Mouse (Mus musculus): ENCODE results near the gene Bcas3. TPM values are rescaled to one million over a fixed set of nuclear protein-coding genes. Genes with fewer than 3 reads are reported as not detected.
"Not testable (repeated sequence)": the region's sequence is repeated elsewhere in the genome, so short reads cannot be mapped to it uniquely, and the experiment has no call there.

Bcas3 gene
- total RNA-seq, 2 experiments from 2014 or later = 19.8 to 22.1 TPM

DNA sequence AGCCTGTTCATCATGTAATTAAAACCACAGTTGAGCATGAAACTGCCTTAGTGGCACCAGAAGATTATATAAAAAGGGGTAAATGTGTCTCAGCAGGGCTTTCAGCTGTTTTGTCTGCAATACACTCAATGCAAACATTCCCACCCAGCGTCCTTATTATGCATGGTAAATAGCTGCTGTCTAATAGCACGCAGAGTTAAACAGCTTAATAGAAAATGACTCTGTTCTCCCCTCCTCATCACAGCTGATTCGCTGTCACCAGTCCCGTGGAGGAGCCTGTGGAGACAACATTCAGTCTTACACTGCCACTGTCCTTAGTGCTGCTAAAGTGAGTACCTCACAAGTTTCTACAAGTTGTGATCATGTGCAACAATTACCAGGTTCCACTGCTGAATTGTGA lies 117.5 kb downstream of the Bcas3 start:
- no peak for ATAC-seq (replicated peaks; ENCODE audit: poor library complexity)

DNA sequence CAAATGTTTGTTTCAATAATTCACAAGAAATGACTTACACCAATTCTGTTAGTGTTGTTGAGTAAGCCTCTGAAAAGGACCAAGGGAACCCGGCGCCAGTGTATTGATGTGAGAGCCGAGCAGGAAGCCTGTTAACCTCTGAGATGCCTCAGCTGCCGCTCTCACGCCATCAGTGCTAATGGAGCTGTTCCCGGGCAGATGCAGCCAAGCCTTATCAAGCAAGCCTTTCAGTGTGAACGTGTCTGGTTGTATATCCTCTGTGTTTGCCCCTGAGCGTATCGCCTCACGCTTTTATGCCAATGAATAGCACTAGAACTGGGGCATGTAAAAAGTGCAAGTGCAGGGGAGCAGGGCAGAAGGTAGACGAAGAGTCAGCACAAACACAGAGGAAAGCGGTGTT lies 121.4 kb downstream of the Bcas3 start:
- no peak for ATAC-seq (replicated peaks; ENCODE audit: poor library complexity)

DNA sequence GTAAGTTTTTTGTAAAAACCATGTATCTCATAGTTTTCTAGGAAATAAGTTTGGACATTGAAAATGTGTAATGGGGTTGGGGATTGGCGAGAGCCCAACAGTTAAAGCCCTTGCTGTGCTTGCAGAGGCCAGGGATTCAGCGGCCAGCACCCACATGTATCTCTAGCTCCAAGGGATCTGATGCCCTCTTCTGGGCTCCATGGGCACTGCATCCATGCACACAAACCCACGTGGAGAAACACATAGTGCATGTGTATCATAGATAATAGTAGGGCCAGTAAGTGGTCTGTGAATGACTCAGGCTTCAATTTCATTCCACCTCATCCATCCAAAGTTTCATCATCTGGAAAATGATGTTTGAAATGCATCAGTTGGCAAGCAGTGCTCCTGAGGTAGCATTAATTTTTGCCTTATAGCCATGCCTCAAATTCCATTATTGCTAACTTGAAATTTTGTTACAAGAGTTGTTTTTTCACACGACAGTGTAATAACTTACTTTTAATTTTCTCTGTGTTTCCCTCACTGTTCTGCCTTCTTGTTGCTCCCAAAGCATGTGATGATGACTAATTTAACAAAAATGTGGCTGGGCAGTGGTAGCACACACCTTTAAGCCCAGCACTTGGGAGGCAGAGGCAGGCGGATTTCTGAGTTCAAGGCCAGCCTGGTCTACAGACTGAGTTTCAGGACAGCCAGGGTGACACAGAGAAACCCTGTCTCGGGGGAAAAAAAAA lies 129.9 kb downstream of the Bcas3 start:
- ATAC-seq (replicated peaks; ENCODE audit: poor library complexity) = peak; percentile 44; the same call in 1 of the 2 replicates

DNA sequence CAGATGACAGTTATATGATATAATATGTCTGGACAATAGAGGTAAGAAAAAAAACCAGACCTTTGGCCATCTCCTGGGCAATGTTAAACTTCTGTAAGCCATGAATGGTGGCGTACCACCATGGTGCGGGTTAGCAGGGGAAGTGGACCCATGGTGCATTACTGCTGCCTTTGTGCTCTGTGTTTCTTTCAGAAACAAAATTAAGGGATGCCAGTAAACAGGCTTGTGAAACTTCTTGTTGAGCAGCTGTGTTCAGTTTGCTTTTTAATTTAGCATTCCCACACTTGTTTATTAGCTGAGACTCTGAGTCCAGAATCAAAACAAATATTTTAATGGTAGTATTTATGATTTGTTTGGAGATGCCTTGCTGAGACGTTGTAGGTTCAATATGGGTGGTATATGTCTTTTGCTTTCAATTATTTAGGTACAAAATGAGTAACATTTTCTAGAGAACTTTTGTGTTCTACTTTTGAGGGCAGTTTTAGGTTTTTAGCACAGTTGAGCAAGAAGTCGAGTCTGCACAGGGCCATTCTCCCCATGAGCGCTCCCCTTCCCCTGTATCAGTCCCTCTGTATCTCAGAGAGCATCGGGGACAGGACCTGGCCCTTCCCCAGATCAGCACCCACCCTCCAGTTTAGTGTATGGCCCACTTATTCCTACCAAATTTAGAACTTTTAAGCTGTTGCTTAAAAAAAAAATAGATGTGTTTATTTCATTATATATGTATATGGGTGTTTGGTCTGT lies 132.4 kb downstream of the Bcas3 start:
- no peak for ATAC-seq (replicated peaks; ENCODE audit: poor library complexity)

DNA sequence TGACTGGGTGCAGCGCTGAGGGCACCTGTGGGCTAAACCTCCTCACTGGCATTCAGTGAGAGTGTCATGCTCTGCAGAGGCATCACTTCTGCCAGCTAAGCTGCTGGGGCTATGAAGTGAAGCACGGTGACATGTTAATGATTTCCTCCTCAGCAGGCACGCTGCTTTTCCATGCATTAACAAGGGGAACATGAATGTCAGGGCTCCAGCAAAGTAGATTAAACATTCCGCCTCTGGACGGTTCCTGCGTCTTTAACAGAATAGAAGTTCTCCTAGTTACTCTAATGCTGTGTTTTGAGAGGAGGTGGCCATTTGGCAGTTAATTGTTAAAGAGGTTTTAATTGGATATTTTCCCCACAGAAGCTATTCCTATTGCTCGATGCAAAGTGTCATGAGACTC lies 134.5 kb downstream of the Bcas3 start:
- no peak for ATAC-seq (replicated peaks; ENCODE audit: poor library complexity)

DNA sequence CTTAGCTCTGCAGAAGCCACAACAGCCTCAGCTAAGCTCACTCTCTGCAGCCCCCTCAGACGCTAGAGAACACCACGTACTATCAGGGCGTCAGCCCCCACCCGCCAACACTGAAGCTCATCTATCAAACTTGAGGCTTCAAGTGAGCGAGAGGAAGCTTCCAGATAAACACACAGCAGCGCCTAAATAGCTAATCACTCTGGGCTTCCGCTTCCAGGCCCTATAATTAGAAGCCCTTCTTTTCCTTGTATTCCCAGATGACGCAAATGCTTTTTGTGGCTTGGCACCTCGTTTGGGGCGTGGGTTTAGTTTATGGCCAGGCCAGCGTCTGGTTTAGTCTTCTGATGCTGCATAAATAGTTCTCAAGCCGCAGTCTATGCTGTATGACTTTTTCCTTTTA lies 139.3 kb downstream of the Bcas3 start:
- ATAC-seq (replicated peaks; ENCODE audit: poor library complexity) = no peak

DNA sequence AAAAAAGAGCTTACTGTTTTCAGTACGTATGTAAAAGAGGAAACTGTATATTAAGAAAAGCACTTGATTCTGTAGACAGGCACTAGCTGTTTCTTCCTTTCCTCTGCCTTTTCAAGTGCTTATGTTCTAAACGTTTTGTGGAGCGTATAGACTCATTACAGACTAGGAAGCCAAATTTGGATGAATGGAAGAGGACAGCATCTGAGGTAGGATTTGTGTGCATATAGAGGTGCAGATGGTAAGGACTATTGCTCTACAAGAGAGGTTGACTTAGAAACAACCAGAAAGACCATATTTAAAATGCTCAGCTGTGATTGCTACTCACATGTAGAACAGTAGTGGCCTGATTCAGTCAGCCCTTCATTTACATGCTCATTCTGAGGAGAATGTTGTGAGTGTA lies 139.7 kb downstream of the Bcas3 start:
- no peak for ATAC-seq (replicated peaks; ENCODE audit: poor library complexity)

DNA sequence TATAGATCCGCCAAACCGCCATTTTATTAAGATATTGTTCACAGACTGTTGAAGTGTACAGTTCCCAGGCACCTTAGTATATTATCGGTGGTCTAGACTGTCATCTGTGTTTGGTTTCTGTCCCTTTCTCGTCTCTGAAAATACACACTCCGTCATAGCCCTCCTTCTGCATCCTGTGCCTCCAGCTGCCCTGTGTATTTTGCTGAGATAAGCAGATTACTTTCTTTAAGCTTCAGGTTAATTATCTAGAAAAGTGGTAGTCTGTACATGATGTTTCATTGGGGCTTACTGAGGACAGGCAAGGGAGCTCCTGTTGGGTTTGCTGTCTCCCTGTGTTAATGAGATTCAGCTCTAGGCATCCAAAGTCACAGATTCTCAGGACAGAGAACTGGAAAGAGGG lies 146.6 kb downstream of the Bcas3 start:
- ATAC-seq (replicated peaks; ENCODE audit: poor library complexity) = no peak

DNA sequence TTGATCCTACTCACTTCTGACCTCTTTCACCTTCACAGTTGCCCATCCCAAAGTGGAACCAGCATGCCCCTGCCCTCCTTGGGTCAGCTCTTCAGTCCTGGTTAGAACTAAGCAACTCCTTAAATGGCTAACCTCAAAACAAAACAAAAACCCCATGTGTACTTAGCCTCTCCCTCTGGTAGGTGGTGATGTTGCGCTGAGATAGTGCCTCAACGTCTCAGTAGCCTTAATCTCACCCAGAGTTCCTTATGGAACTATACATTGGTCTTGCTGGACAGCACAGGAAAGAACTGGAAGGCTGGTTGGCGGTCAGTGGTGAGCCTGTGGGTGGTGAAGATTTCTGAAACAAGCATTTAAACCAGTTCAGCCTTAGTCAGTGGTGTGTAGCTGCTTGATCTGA lies 149.1 kb downstream of the Bcas3 start:
- ATAC-seq (replicated peaks; ENCODE audit: poor library complexity) = no peak

DNA sequence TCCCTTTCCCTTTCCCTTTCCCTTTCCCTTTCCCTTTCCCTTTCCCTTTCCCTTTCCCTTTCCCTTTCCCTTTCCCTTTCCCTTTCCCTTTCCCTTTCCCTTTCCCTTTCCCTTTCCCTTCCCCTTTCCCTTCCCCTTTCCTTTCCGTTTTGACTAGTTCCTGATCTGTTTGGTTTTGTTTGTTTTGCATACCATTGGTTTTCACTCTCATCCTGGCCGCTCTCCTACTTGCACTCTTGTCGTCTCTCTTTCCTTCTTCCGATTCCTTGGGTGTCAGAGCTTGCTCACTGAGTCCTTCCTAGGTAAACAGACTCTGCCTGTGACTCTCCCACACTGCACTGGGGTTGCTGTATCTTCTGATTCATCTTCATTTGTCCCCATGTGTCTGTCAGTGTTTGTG lies 151.8 kb downstream of the Bcas3 start:
- not testable (repeated sequence) for ATAC-seq (replicated peaks; ENCODE audit: poor library complexity)

DNA sequence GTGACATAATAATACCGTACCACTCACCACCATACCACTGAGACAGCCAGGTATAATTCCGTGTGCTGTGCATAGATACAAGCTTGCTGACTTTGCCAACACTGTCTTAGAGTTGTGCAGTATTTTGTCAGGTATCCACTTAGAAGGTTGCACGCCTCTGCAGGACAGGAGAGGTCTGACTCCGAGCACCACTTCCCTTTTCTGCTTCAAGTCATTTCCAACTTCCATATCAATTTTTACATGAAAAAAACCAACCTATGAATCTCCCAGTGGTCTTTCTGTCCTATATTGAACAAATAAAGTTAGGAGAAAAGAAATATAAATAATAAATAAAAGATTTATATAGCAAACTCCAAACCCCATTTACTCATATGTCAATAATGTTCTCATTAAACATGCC lies 152.8 kb downstream of the Bcas3 start:
- ATAC-seq (replicated peaks; ENCODE audit: poor library complexity) = no peak

DNA sequence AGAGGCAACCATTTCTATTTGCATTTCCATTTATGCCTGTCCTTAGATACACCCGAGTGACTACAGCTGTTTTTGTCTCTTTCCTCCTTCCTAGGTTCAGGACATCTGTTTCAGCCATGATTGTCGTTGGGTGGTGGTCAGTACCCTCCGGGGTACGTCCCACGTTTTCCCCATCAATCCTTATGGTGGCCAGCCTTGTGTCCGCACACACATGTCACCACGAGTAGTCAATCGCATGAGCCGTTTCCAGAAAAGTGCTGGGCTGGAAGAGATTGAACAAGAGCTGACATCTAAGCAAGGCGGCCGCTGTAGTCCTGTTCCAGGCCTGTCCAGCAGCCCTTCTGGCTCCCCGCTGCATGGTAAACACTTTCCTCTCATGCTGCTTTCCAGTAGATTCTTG lies 156.4 kb downstream of the Bcas3 start:
- no peak for ATAC-seq (replicated peaks; ENCODE audit: poor library complexity)

DNA sequence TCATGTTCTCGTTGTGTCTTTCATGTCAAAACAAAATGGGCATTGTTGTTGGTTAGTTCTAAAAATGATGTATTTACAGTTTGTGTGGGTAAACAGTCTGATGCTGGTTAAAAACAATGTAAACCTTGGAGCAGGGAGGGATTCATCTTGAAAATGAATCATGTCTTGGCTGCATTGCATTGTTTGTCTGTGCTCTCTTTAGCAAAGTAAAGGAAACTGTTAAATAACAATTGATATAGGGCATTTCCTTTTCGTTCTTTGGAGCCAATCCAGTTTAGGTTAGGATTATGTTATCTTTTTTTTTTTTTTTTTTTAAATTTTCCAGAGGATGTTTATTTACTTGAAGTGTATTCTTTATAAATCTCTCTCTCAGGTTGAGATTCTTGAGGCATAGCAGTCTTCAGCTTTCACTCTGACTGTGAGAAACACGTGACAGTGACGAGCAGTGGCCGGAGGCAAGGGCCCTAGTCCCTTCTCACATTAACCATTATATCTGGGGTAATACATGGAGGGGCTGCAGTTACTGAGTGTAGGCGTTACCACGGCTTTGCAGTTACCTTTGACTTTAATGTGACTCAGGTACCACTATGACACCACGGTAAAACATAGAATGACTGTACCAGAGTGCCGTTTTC lies 158.4 kb downstream of the Bcas3 start:
- ATAC-seq (replicated peaks; ENCODE audit: poor library complexity) = no peak

DNA sequence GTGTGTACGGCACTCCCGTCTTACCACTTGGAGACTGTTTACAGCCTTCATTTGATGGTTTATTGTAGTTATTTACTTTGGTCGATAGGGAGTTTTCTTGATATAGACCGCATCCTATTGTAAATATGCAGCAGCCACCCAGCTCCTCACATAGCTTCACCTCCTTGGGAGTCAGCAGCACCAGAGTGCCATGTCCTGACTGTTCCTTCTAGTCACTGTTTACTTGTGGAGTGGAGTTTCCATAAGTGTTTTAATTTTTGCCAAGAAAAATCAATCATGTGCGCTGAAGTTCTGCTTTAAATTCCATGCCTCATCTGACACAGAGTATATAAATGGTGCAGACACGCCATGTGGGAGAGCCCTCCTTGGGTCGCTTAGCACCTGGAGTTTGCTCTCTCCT lies 163.8 kb downstream of the Bcas3 start:
- no peak for ATAC-seq (replicated peaks; ENCODE audit: poor library complexity)

DNA sequence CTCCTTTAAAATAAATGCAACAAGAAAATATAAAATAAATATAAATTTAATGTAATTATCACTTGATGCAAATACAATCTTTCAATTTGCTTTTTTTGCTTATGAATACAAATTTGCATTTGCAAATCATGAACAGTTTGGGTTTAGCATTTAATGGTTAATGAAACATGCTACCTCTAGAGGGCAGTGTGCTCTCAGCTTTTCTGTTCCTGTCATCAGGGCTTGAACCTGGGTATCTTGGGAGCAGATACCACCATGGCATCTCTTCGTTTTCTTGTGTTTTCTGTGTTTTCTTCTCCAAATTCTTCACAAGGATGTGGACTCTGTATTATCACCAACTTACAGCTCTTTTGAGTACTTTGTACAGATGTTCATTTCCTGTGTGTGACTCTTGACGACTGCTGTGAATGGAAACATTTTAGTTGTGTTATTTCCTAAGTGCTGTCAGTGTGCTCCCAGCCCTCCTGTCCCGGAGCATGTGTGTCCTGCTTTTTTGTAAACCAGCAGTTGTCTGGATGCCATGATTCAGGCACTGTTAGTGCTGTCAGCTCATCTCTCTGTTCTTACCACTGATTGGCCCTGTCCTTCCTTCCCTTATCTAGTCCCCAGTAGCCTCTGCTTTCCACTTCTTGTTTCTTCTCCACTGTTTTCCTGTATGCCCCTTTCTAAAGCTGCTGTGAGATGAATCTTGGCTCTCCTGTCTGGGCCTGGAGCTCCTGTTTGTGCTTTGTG lies 165.2 kb downstream of the Bcas3 start:
- ATAC-seq (replicated peaks; ENCODE audit: poor library complexity) = peak; percentile 76

DNA sequence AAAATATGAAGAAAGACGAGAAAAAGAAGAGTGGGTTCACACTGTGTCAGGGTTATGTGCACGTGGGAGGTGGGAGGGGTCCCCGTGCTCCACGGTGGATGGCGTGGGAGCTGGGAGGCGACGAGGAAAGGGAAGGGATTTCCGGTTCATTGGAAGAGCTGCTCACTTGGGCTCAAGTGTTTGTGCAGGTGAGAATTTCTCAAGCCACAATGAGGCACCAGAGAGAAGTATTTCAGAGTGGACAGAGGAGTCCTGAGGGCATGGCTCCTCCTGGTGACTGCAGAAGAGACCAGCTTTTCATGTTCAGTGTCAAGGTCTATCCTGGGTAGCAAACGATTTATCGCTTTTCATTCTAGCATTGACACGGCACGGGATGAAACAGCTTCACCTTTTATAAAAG lies 167.3 kb downstream of the Bcas3 start:
- ATAC-seq (replicated peaks; ENCODE audit: poor library complexity) = no peak

DNA sequence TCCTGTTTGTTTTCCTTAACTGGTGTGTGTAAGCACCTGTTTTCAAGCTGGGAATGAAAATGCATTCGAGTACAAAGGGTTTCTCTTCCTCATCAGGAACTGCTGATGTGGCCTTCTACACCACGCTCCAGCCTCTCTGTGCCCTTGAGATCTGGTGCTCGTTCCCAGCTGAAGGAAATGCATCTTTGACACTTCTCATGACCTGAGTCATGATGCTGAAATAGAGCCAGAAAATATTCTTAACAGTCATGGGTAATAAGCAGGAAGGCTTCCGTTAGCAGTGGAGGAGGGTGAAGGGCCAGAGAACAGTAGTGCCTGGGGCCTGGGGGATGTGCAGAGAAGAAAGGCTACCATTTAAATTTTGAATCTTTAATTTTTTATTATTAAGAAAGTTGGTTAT lies 168.0 kb downstream of the Bcas3 start:
- no peak for ATAC-seq (replicated peaks; ENCODE audit: poor library complexity)

DNA sequence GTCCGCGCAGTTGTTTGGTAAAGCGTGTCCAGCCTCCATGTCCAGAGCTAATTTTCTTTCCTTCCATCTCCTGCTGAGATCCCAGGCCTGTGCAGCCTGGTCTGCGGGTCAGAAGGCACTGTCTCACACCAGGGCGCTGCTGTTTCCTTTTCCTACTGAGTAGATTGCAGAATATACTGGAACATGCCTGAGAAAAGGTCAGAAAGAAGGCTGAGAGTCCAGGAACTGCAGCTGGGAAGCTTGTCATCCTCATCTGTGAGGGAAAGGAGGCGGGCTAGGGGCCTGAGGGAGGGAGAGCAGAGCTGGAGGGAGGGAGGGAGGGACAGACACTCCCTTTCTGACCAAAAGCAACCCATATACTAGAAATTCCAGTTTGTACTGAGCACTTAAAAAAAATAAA lies 170.7 kb downstream of the Bcas3 start:
- no peak for ATAC-seq (replicated peaks; ENCODE audit: poor library complexity)

DNA sequence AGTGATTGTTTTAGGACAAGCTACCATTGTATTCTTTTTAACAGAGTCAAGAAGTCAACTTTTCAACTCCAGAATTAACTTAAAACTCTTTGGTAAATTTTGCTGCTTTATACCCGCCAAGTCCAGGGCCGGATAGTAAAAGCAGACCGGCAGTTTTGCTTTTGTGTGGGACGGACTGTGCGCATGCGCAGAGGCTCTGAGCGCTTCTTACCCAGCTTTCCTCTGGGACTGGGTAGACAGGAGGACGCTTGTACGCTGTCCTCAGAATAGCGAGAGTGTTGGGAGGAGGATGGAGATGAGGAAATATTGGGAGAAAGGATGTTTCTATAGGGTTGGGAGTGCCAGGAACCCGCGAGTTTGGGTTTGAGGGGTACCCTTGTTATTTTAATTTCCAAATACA lies 171.2 kb downstream of the Bcas3 start:
- 0 out of 2 replicates have a peak, but pooled peaks have one; percentile 34 for ATAC-seq (replicated peaks; ENCODE audit: poor library complexity)

DNA sequence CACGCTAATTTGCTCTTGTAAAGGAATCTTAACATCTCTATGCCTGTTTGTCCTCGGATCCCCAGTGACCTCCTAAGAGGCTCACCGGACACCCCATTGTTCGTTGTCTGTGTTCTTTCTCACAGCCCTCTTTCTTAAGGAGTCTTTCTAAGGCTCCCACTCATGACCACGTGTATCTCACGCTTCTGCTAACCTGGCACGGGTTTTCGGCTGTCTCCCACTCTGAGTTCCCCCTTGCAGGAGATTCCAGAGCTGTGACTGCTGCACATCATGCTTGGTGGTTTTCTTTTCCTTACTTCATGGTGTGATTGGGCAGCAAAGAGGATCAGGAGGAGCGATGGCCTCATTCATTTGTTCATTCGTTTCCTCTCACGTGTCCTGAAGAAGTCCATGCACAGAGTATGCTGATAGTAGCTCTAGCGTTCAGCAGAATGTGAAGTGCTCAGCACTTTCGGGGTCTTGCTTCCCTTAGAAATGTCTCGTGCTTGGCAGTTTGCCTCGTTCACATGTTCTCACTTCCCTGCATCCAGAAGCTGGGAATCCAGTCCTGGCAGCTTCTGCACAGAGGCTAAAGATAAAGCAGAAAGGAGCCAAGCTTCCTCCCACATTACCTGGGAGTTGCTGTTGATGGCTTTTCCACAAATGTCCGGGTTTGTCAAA lies 172.0 kb downstream of the Bcas3 start:
- no peak for ATAC-seq (replicated peaks; ENCODE audit: poor library complexity)

DNA sequence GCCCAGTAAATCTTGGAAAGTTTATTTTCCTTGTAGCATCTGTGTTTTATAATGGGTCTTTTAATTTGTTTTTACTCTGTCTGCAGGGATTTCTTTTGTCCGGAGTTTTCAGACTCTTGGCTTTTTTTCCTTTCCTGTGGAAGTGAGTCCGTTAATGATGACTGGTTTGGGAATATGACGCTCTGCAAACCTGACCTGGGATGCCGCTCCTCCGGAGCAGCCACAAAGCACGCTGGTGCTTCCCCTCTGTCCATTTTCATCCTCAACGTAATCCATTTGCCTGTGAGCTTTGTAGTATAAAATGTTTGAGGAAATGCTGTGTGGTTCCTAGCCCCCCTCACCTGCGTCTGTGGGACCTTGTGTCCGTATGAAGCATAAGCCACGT lies 172.5 kb downstream of the Bcas3 start:
- ATAC-seq (replicated peaks; ENCODE audit: poor library complexity) = no peak
